Mouse (Mus musculus) myocyte (in vitro differentiated cells): ENCODE measurements around the gene Cpt1c.

Experiments
- CEBPB ChIP-seq: IDR thresholded peaks from 2 replicates; pipeline ENCODE4 v1.6.1; 2011; ENCODE audit warnings: mild to moderate bottlenecking, moderate library complexity; ENCODE audit not compliant: poor library complexity, insufficient read depth, severe bottlenecking
- E2F4 ChIP-seq: IDR thresholded peaks from one replicate; pipeline ENCODE4 v1.6.1; 2011; ENCODE audit warnings: mild to moderate bottlenecking, control low read depth, moderate library complexity; ENCODE audit not compliant: insufficient read depth
- MAX ChIP-seq: IDR thresholded peaks from one replicate; pipeline ENCODE4 v1.6.1; 2011; ENCODE audit warnings: low read depth, mild to moderate bottlenecking, control low read depth
- MYOG ChIP-seq, 3 experiments: IDR thresholded peaks; one replicate each; pipeline ENCODE4 v1.6.1; 2011; ENCODE audit warnings: control low read depth in 2 of 3, low read depth in 2 of 3, mild to moderate bottlenecking in 2 of 3; ENCODE audit not compliant: insufficient read length in 2 of 3, control insufficient read depth in 1 of 3, insufficient read depth in 1 of 3
- POLR2A ChIP-seq: IDR thresholded peaks from one replicate; pipeline ENCODE4 v1.6.1; 2011; ENCODE audit warnings: low read depth, mild to moderate bottlenecking, control low read depth, moderate library complexity; ENCODE audit not compliant: insufficient read length
- POLR2AphosphoS2 ChIP-seq: IDR thresholded peaks from one replicate; pipeline ENCODE4 v1.6.1; 2011; ENCODE audit warnings: low read depth, control low read depth; ENCODE audit not compliant: insufficient read length
- REST ChIP-seq: IDR thresholded peaks from one replicate; pipeline ENCODE4 v1.6.1; 2011; ENCODE audit warnings: mild to moderate bottlenecking, control low read depth, moderate library complexity; ENCODE audit not compliant: insufficient read depth, insufficient read length
- USF1 ChIP-seq: IDR thresholded peaks from one replicate; pipeline ENCODE4 v1.6.1; 2011; ENCODE audit warnings: low read depth, mild to moderate bottlenecking, control low read depth, moderate library complexity

GRCm38 (mm10) chr7:44996672-44997071 is 22.0 kb upstream of the Cpt1c start:
- no peak for TF ChIP-seq E2F4
- no peak for TF ChIP-seq MYOG (IDR thresholded peaks at IDR 0.05; ENCODE audit: control insufficient read depth in 1 of 3, insufficient read depth in 1 of 3, insufficient read length in 2 of 3, low read depth in 2 of 3)
- no peak for TF ChIP-seq MAX
- no peak for TF ChIP-seq REST
- TF ChIP-seq POLR2A = no peak
- TF ChIP-seq CEBPB = no peak
- no peak for TF ChIP-seq USF1
- TF ChIP-seq POLR2AphosphoS2 = no peak
